Mouse (Mus musculus): ENCODE results near the gene Rtl10. TPM values are rescaled to one million over a fixed set of nuclear protein-coding genes. Genes with fewer than 3 reads are reported as not detected.
"Not testable (repeated sequence)": the region's sequence is repeated elsewhere in the genome, so short reads cannot be mapped to it uniquely, and the experiment has no call there.

Rtl10 gene
- polyA plus RNA-seq, 2 experiments, result 1.0 to 2.2 TPM

GRCm38 (mm10) chr16:18511741-18512140 lies 13.0 kb downstream of the Rtl10 start:
- Histone ChIP-seq H3K4me2 (ENCODE audit: low read depth) (no peak overlapping the region), H3K27me3 (ENCODE audit: control insufficient read depth, insufficient read depth, low read length) (no peaks in the 10 kb centered on the region), H3K4me1 (replicated peaks; ENCODE audit: control insufficient read depth in 2 of 2, insufficient read depth in 2 of 2, low read length in 1 of 2) (no peaks in the 10 kb centered on the region), H3K36me3 (replicated peaks; ENCODE audit: control insufficient read depth, insufficient read depth, low read depth) (no peaks in the 10 kb centered on the region), H3K9me3 (ENCODE audit: control insufficient read depth, low read length) (no peaks in the 10 kb centered on the region), H3K27ac (no peak overlapping the region), H3K9ac (replicated peaks) (no peak overlapping the region), H3K4me3 (ENCODE audit: insufficient read depth in 1 of 2, low read depth in 2 of 2, low read length in 2 of 2) (no peak overlapping the region)
- TF ChIP-seq CTCF (IDR thresholded peaks at IDR 0.05; ENCODE audit: low read depth) (no peak), EP300 (IDR thresholded peaks at IDR 0.05; ENCODE audit: low read depth) (no peak)
- 63% methylated on average over 5 of the region's 5 CpGs for WGBS (ENCODE audit: insufficient replicate concordance)
- no peak for DNase-seq (ENCODE audit: low read depth in 3 of 3, low spot score in 3 of 3)
- ATAC-seq (ENCODE audit: insufficient read depth), result no peak

GRCm38 (mm10) chr16:18513508-18513907 lies 14.8 kb downstream of the Rtl10 start:
- DNase-seq (ENCODE audit: low read depth in 3 of 3, low spot score in 3 of 3) (no peak), ATAC-seq (ENCODE audit: insufficient read depth) (no peak)
- 65% methylated on average over 6 of the region's 6 CpGs for WGBS (ENCODE audit: insufficient replicate concordance)
- no peaks in the 10 kb centered on the region for H3K4me1 ChIP-seq (replicated peaks; ENCODE audit: control insufficient read depth in 2 of 2, insufficient read depth in 2 of 2, low read length in 1 of 2)
- TF ChIP-seq CTCF (IDR thresholded peaks at IDR 0.05; ENCODE audit: low read depth), result no peak
- TF ChIP-seq EP300 (IDR thresholded peaks at IDR 0.05; ENCODE audit: low read depth), result no peak
- no peaks in the 10 kb centered on the region for H3K27me3 ChIP-seq (ENCODE audit: control insufficient read depth, insufficient read depth, low read length)
- H3K36me3 ChIP-seq (replicated peaks; ENCODE audit: control insufficient read depth, insufficient read depth, low read depth), result no peaks in the 10 kb centered on the region
- H3K9me3 ChIP-seq (ENCODE audit: control insufficient read depth, low read length), result no peaks in the 10 kb centered on the region
- no peak overlapping the region for H3K4me3 ChIP-seq (ENCODE audit: insufficient read depth in 1 of 2, low read depth in 2 of 2, low read length in 2 of 2)
- no peak overlapping the region for H3K27ac ChIP-seq
- no peak overlapping the region for H3K9ac ChIP-seq (replicated peaks)
- H3K4me2 ChIP-seq (ENCODE audit: low read depth), result no peak overlapping the region

- Histone ChIP-seq H3K27me3 (ENCODE audit: control insufficient read depth, insufficient read depth, low read length) (no peaks in the 10 kb centered on the region), H3K9me3 (ENCODE audit: control insufficient read depth, low read length) (no peaks in the 10 kb centered on the region), H3K4me2 (ENCODE audit: low read depth) (no peak overlapping the region), H3K4me3 (ENCODE audit: insufficient read depth in 1 of 2, low read depth in 2 of 2, low read length in 2 of 2) (no peak overlapping the region), H3K27ac (no peak overlapping the region), H3K36me3 (replicated peaks; ENCODE audit: control insufficient read depth, insufficient read depth, low read depth) (no peaks in the 10 kb centered on the region), H3K9ac (replicated peaks) (no peak overlapping the region), H3K4me1 (replicated peaks; ENCODE audit: control insufficient read depth in 2 of 2, insufficient read depth in 2 of 2, low read length in 1 of 2) (no peaks in the 10 kb centered on the region)
- no peak for ATAC-seq (ENCODE audit: insufficient read depth)
- DNase-seq (ENCODE audit: low read depth in 3 of 3, low spot score in 3 of 3), result no peak
- no peak for TF ChIP-seq EP300 (IDR thresholded peaks at IDR 0.05; ENCODE audit: low read depth)
- TF ChIP-seq CTCF (IDR thresholded peaks at IDR 0.05; ENCODE audit: low read depth), result peak; percentile 46; the same call in 1 of the 2 replicates
Observed at GRCm38 (mm10) chr16:18518091-18518490, 19.4 kb downstream of the Rtl10 start.

GRCm38 (mm10) chr16:18523563-18524245 lies 25.0 kb downstream of the Rtl10 start:
- Histone ChIP-seq H3K4me3 (ENCODE audit: insufficient read depth in 1 of 2, low read depth in 2 of 2, low read length in 2 of 2) (no peak overlapping the region), H3K27ac (no peak overlapping the region), H3K36me3 (replicated peaks; ENCODE audit: control insufficient read depth, insufficient read depth, low read depth) (no peaks in the 10 kb centered on the region), H3K4me2 (ENCODE audit: low read depth) (no peak overlapping the region), H3K9ac (replicated peaks) (no peak overlapping the region), H3K9me3 (ENCODE audit: control insufficient read depth, low read length) (no peaks in the 10 kb centered on the region), H3K4me1 (replicated peaks; ENCODE audit: control insufficient read depth in 2 of 2, insufficient read depth in 2 of 2, low read length in 1 of 2) (no peaks in the 10 kb centered on the region), H3K27me3 (ENCODE audit: control insufficient read depth, insufficient read depth, low read length) (no peaks in the 10 kb centered on the region)
- ATAC-seq (ENCODE audit: insufficient read depth) (no peak), DNase-seq (ENCODE audit: low read depth in 3 of 3, low spot score in 3 of 3) (no peak)
- 81% methylated on average over 8 of the region's 8 CpGs for WGBS (ENCODE audit: insufficient replicate concordance)
- TF ChIP-seq CTCF (IDR thresholded peaks at IDR 0.05; ENCODE audit: low read depth), result no peak
- TF ChIP-seq EP300 (IDR thresholded peaks at IDR 0.05; ENCODE audit: low read depth), result no peak

GRCm38 (mm10) chr16:18528656-18529055 lies 30.0 kb downstream of the Rtl10 start:
- H3K27me3 ChIP-seq (ENCODE audit: control insufficient read depth, insufficient read depth, low read length), result no peaks in the 10 kb centered on the region
- 77% methylated on average over 5 of the region's 5 CpGs for WGBS (ENCODE audit: insufficient replicate concordance)
- no peaks in the 10 kb centered on the region for H3K9me3 ChIP-seq (ENCODE audit: control insufficient read depth, low read length)
- TF ChIP-seq EP300 (IDR thresholded peaks at IDR 0.05; ENCODE audit: low read depth) (no peak), CTCF (IDR thresholded peaks at IDR 0.05; ENCODE audit: low read depth) (no peak)
- H3K27ac ChIP-seq, result no peak overlapping the region
- H3K4me2 ChIP-seq (ENCODE audit: low read depth), result no peak overlapping the region
- DNase-seq (ENCODE audit: low read depth in 3 of 3, low spot score in 3 of 3) (no peak), ATAC-seq (ENCODE audit: insufficient read depth) (no peak)
- no peaks in the 10 kb centered on the region for H3K36me3 ChIP-seq (replicated peaks; ENCODE audit: control insufficient read depth, insufficient read depth, low read depth)
- H3K9ac ChIP-seq (replicated peaks), result no peak overlapping the region
- no peaks in the 10 kb centered on the region for H3K4me1 ChIP-seq (replicated peaks; ENCODE audit: control insufficient read depth in 2 of 2, insufficient read depth in 2 of 2, low read length in 1 of 2)
- H3K4me3 ChIP-seq (ENCODE audit: insufficient read depth in 1 of 2, low read depth in 2 of 2, low read length in 2 of 2), result no peak overlapping the region

GRCm38 (mm10) chr16:18533061-18533460 lies 34.4 kb downstream of the Rtl10 start:
- H3K9ac ChIP-seq (replicated peaks); DNase-seq (ENCODE audit: low read depth in 3 of 3, low spot score in 3 of 3); H3K27me3 ChIP-seq (ENCODE audit: control insufficient read depth, insufficient read depth, low read length); H3K4me2 ChIP-seq (ENCODE audit: low read depth); H3K9me3 ChIP-seq (ENCODE audit: control insufficient read depth, low read length); H3K4me1 ChIP-seq (replicated peaks; ENCODE audit: control insufficient read depth in 2 of 2, insufficient read depth in 2 of 2, low read length in 1 of 2); H3K27ac ChIP-seq; H3K4me3 ChIP-seq (ENCODE audit: insufficient read depth in 1 of 2, low read depth in 2 of 2, low read length in 2 of 2); H3K36me3 ChIP-seq (replicated peaks; ENCODE audit: control insufficient read depth, insufficient read depth, low read depth): not testable (repeated sequence)
- WGBS (ENCODE audit: insufficient replicate concordance), result 83% methylated on average over 7 of the region's 7 CpGs
- peak; percentile 100 for ATAC-seq (ENCODE audit: insufficient read depth)
